Mouse (Mus musculus) olfactory bulb, adult 2 months (tissue): ENCODE measurements around the gene Ptchd1.

Experiments
- CTCF ChIP-seq: fragments of 200-500 bp; IDR thresholded peaks from 2 replicates; pipeline ENCODE4 v1.5.1; 2012; ENCODE audit warnings: low read depth, mild to moderate bottlenecking, low read length, moderate library complexity; ENCODE audit not compliant: insufficient read depth
- POLR2A ChIP-seq: fragments of 200-500 bp; IDR thresholded peaks from 2 replicates; pipeline ENCODE4 v1.6.1; 2012; ENCODE audit warnings: mild to moderate bottlenecking, low read depth, low read length, moderate library complexity; ENCODE audit not compliant: insufficient read depth

GRCm38 (mm10) chrX:155624341-155624841 lies 777 bp upstream of the Ptchd1 start, which contains the start of gene Gm15155:
- TF ChIP-seq CTCF (no peak), POLR2A (no peak)
